Mouse (Mus musculus): ENCODE data around the gene Polr2g.

GRCm38 (mm10) chr19:8821146-8821545 is 22.8 kb upstream of the Polr2g start:
- no peak for TF ChIP-seq CTCF (conservative IDR thresholded peaks at IDR 0.05; ENCODE audit: insufficient read depth, insufficient read length, low read depth, low read length)
- TF ChIP-seq POLR2A (IDR thresholded peaks at IDR 0.05; ENCODE audit: low read depth, low read length) = no peak

Data from kidney, adult 2 months (tissue).